Mouse (Mus musculus) bone marrow, adult 2 months (tissue): Measurements from ENCODE around the gene Diaph3.

ENCODE experiments used
- CTCF ChIP-seq: fragments of 200-500 bp; IDR thresholded peaks from 2 replicates; pipeline ENCODE4 v1.5.1; 2011; ENCODE audit warnings: low read length, control low read depth; ENCODE audit not compliant: control insufficient read depth, insufficient read depth
- POLR2A ChIP-seq: fragments of 200-500 bp; IDR thresholded peaks from 2 replicates; pipeline ENCODE4 v1.6.1; 2011; ENCODE audit warnings: low read depth, mild to moderate bottlenecking, control low read depth, low read length, borderline replicate concordance; ENCODE audit not compliant: control insufficient read depth

DNA sequence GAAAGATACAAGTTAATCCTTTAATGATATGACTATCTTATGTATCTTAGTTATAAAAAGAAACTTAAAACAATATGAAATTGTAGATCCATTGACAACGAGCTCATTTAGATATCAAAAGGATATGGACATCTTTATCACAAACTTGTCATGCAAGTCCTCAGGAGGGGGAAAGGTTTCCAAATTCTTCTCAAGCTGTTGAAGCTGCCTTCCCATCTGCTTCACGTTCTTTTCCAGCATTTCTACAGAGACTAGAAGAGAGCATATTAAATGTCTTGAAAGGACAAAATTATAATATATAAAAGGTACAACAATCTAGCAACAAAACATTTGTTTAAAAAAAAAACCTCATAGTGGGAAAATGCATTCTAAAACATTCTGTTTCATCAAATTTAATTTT, 306.2 kb downstream of the Diaph3 start:
- TF ChIP-seq POLR2A, result no peak
- TF ChIP-seq CTCF, result no peak
